Mouse (Mus musculus) thymus, adult 2 months (tissue): ENCODE results near the gene Bsg. TPM values are rescaled to one million over a fixed set of nuclear protein-coding genes. Genes with fewer than 3 reads are reported as not detected.
A peak's percentile ranks its signal among the peaks of the same experiment; 100 is the strongest.
"Not testable (repeated sequence)": the region's sequence is repeated elsewhere in the genome, so short reads cannot be mapped to it uniquely, and the experiment has no call there.

Experiments used
- DNase-seq: peaks from one replicate; pipeline ENCODE4 v3.0.0; 2021
- H3K27ac ChIP-seq: fragments of 200-500 bp; 2 replicates; pipeline ENCODE4 v1.5.1; 2012; ENCODE audit warnings: low read length, control low read depth; ENCODE audit not compliant: control insufficient read depth, insufficient read depth
- H3K27me3 ChIP-seq: fragments of 200-500 bp; 2 replicates; pipeline ENCODE4 v1.6.1; 2012; ENCODE audit warnings: mild to moderate bottlenecking, low read length, moderate library complexity, mixed read lengths; ENCODE audit not compliant: control insufficient read depth, insufficient read depth
- H3K36me3 ChIP-seq: fragments of 200-500 bp; 2 replicates; pipeline ENCODE4 v1.6.1; 2012; ENCODE audit warnings: mild to moderate bottlenecking, low read length, moderate library complexity; ENCODE audit not compliant: control insufficient read depth, insufficient read depth
- H3K4me1 ChIP-seq: fragments of 200-500 bp; replicated peaks from 2 replicates; pipeline ENCODE4 v1.6.1; 2012; ENCODE audit warnings: low read length; ENCODE audit not compliant: control insufficient read depth, insufficient read depth
- H3K4me3 ChIP-seq: fragments of 200-500 bp; 2 replicates; pipeline ENCODE4 v1.5.1; 2012; ENCODE audit warnings: mild to moderate bottlenecking, low read length, control low read depth, moderate library complexity; ENCODE audit not compliant: control insufficient read depth, insufficient read depth
- CTCF ChIP-seq: fragments of 200-500 bp; IDR thresholded peaks from 2 replicates; pipeline ENCODE4 v1.5.1; 2012; ENCODE audit warnings: mild to moderate bottlenecking, control low read depth, low read length, moderate library complexity, borderline replicate concordance; ENCODE audit not compliant: control insufficient read depth, poor library complexity, insufficient read depth; ENCODE audit errors: extremely low read depth
- POLR2A ChIP-seq: fragments of 200-500 bp; IDR thresholded peaks from 2 replicates; pipeline ENCODE4 v1.6.1; 2012; ENCODE audit warnings: mild to moderate bottlenecking, low read length, control low read depth, moderate library complexity; ENCODE audit not compliant: control insufficient read depth, poor library complexity, insufficient read depth; ENCODE audit errors: extremely low read depth
- WGBS: fragments of 180-500 bp; shearing (Covaris S2); methylation state at CpG from one replicate; pipeline ENCODE4 v1.1.7; 2018; 5-methylcytosine and 5-hydroxymethylcytosine counted together
- polyA plus RNA-seq: library from polyadenylated mRNA; depleted of rRNA; stranded (reverse); fragments of >200 nt; gene quantifications from 2 replicates; pipeline ENCODE4 v1.2.3, GENCODE M21; 2012

Gene Bsg
- polyA plus RNA-seq, 1 experiment = 396 TPM

- Histone ChIP-seq H3K4me1 (peaks cover 9% of the 10 kb centered on the region), H3K4me3 (peak within 1 kb of the TSS; percentile 66), H3K27me3 (no peaks in the 10 kb centered on the region), H3K36me3 (peaks cover 12% of the 10 kb centered on the region; the same call in 1 of the 2 replicates), H3K27ac (no peak within 1 kb of the TSS)
- peak; percentile 61; the same call in 1 of the 2 replicates for TF ChIP-seq CTCF
- TF ChIP-seq POLR2A = peak; percentile 79
- WGBS = 2% methylated on average over 38 of the region's 38 CpGs
- peak; percentile 94 for DNase-seq
Observed at GRCm38 (mm10) chr10:79745898-79746773, 41.8 kb downstream of the Bsg start, which contains the start of gene Polrmt. Polrmt (minus strand) TSS chr10:79746581.

GRCm38 (mm10) chr10:79746774-79747151, 42.5 kb downstream of the Bsg start:
- TF ChIP-seq POLR2A (no peak), CTCF (no peak)
- H3K36me3 ChIP-seq = peaks cover 8% of the 10 kb centered on the region; the same call in 1 of the 2 replicates
- no peak overlapping the region for H3K4me3 ChIP-seq
- no peaks in the 10 kb centered on the region for H3K27me3 ChIP-seq
- H3K27ac ChIP-seq = no peak overlapping the region
- peaks cover 9% of the 10 kb centered on the region for H3K4me1 ChIP-seq
- 28% methylated on average over 6 of the region's 6 CpGs for WGBS
- DNase-seq = no peak

- Histone ChIP-seq H3K27ac (no peak overlapping the region), H3K36me3 (no peaks in the 10 kb centered on the region), H3K4me3 (no peak overlapping the region), H3K4me1 (peaks cover 9% of the 10 kb centered on the region), H3K27me3 (no peaks in the 10 kb centered on the region)
- TF ChIP-seq POLR2A = no peak
- no peak for TF ChIP-seq CTCF
- WGBS = 91% methylated on average over 6 of the region's 6 CpGs
- DNase-seq = no peak
Observed at GRCm38 (mm10) chr10:79748496-79748895, 44.2 kb downstream of the Bsg start.

- H3K36me3 ChIP-seq = peaks cover 10% of the 10 kb centered on the region
- 18% methylated on average over 36 of the region's 36 CpGs for WGBS
- no peak for DNase-seq
- H3K4me1 ChIP-seq = peaks cover 7% of the 10 kb centered on the region
- TF ChIP-seq POLR2A (no peak), CTCF (no peak)
- no peak within 1 kb of the TSS for H3K4me3 ChIP-seq
- no peaks in the 10 kb centered on the region for H3K27me3 ChIP-seq
- no peak within 1 kb of the TSS for H3K27ac ChIP-seq
Observed at GRCm38 (mm10) chr10:79754856-79755516, 50.7 kb downstream of the Bsg start, which contains the start of gene Fgf22. Fgf22 (plus strand) TSS chr10:79755076.

- 94% methylated on average over 3 of the region's 3 CpGs for WGBS
- Histone ChIP-seq H3K27ac (no peak overlapping the region), H3K4me3 (no peak overlapping the region), H3K36me3 (peaks cover 16% of the 10 kb centered on the region), H3K27me3 (no peaks in the 10 kb centered on the region), H3K4me1 (peaks cover 7% of the 10 kb centered on the region)
- TF ChIP-seq CTCF = no peak
- TF ChIP-seq POLR2A = no peak
- DNase-seq = no peak
Observed at GRCm38 (mm10) chr10:79755854-79756253, 51.6 kb downstream of the Bsg start.

- 95% methylated on average over 24 of the region's 24 CpGs for WGBS
- Histone ChIP-seq H3K27me3 (no peaks in the 10 kb centered on the region), H3K36me3 (peaks cover 24% of the 10 kb centered on the region), H3K27ac (no peak overlapping the region), H3K4me3 (no peak overlapping the region), H3K4me1 (peaks cover 7% of the 10 kb centered on the region)
- no peak for TF ChIP-seq CTCF
- TF ChIP-seq POLR2A = no peak
- no peak for DNase-seq
Observed at GRCm38 (mm10) chr10:79756660-79757059, 52.4 kb downstream of the Bsg start.

- DNase-seq, H3K27ac ChIP-seq, H3K27me3 ChIP-seq, H3K4me3 ChIP-seq: not testable (repeated sequence)
- Histone ChIP-seq H3K4me1 (peaks cover 21% of the 10 kb centered on the region), H3K36me3 (peaks cover 31% of the 10 kb centered on the region)
- WGBS = 86% methylated on average over 1 of the region's 1 CpGs
Observed at GRCm38 (mm10) chr10:79759675-79760074, 55.4 kb downstream of the Bsg start.
